Mouse (Mus musculus): ENCODE results near the gene P4ha1. TPM values are rescaled to one million over a fixed set of nuclear protein-coding genes. Genes with fewer than 3 reads are reported as not detected.

The P4ha1 gene
- polyA plus RNA-seq, 1 experiment, result 1.7 TPM

GRCm38 (mm10) chr10:59322271-59322670, 825 bp upstream of the P4ha1 start:
- 80% methylated on average over 4 of the region's 4 CpGs for WGBS
- no peaks in the 10 kb centered on the region for H3K4me1 ChIP-seq (ENCODE audit: control insufficient read depth, insufficient read depth, insufficient read length, low read length)
- no peak overlapping the region for H3K27ac ChIP-seq (ENCODE audit: insufficient read depth, low read depth, low read length)
- H3K4me3 ChIP-seq (ENCODE audit: low read depth, low read length), result no peak overlapping the region
- TF ChIP-seq POLR2A (IDR thresholded peaks at IDR 0.05; ENCODE audit: low read depth, low read length) (no peak), CTCF (IDR thresholded peaks at IDR 0.05; ENCODE audit: extremely low read depth, insufficient read length, insufficient replicate concordance, low read depth, low read length) (no peak)
- no peaks in the 10 kb centered on the region for H3K27me3 ChIP-seq (ENCODE audit: control insufficient read depth, insufficient read depth, low read length)
- H3K36me3 ChIP-seq (ENCODE audit: control insufficient read depth, insufficient read depth, low read length), result no peaks in the 10 kb centered on the region

- Histone ChIP-seq H3K4me1 (ENCODE audit: control insufficient read depth, insufficient read depth, insufficient read length, low read length) (no peaks in the 10 kb centered on the region), H3K27ac (ENCODE audit: insufficient read depth, low read depth, low read length) (peak overlapping the region; percentile 50), H3K36me3 (ENCODE audit: control insufficient read depth, insufficient read depth, low read length) (no peaks in the 10 kb centered on the region), H3K27me3 (ENCODE audit: control insufficient read depth, insufficient read depth, low read length) (no peaks in the 10 kb centered on the region), H3K4me3 (ENCODE audit: low read depth, low read length) (peak overlapping the region; percentile 64)
- WGBS, result 1% methylated on average over 48 of the region's 49 CpGs
- TF ChIP-seq CTCF (IDR thresholded peaks at IDR 0.05; ENCODE audit: extremely low read depth, insufficient read length, insufficient replicate concordance, low read depth, low read length) (no peak), POLR2A (IDR thresholded peaks at IDR 0.05; ENCODE audit: low read depth, low read length) (no peak)
Measured at GRCm38 (mm10) chr10:59323488-59324161, 529 bp downstream of the P4ha1 start.

DNA sequence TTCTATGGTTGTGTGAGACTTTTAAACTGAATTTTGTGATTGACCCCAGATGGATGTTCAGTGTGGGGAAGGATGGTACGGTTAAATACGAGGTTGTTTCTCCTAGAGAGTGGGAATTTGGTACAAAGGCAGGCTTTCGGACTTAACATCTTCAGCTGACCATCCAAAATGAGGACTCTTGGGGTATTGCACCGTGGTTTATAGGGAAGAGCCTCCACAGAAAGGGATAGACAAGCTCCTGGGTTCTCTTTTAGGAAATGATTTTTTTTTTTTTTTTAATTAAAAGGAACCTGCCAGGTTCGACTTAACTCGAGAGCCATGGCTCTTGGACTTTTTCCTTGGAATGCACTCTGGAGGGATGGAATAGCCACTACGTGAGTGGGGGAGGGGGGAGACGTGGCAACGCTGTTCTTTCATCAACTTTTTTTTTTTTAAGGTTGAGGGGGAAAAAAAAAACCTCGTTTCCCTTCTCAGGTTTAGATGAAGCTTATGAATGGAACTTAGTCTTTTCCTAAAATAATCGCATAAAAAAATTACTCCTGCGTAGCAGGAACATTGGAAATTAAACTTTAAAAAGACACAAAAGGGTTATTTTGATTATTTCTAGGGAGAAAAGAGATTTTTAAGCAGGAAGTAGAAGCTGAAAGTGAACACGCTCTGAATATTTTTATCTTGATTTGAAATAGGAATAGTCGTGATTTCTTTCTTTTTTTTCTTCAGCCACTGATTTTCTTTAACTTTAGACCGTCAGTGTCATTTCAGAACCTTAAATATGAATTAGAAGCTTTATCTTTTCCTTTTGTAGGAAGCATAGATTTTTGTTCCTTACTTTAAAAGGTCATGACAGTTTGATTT, 1.4 kb downstream of the P4ha1 start:
- TF ChIP-seq CTCF (IDR thresholded peaks at IDR 0.05; ENCODE audit: extremely low read depth, insufficient read length, insufficient replicate concordance, low read depth, low read length), result no peak
- no peak for TF ChIP-seq POLR2A (IDR thresholded peaks at IDR 0.05; ENCODE audit: low read depth, low read length)
- H3K4me1 ChIP-seq (ENCODE audit: control insufficient read depth, insufficient read depth, insufficient read length, low read length), result no peaks in the 10 kb centered on the region
- no peaks in the 10 kb centered on the region for H3K27me3 ChIP-seq (ENCODE audit: control insufficient read depth, insufficient read depth, low read length)
- H3K27ac ChIP-seq (ENCODE audit: insufficient read depth, low read depth, low read length), result peak overlapping the region; percentile 50; the same call in 1 of the 2 replicates
- WGBS, result 25% methylated on average over 15 of the region's 15 CpGs
- H3K4me3 ChIP-seq (ENCODE audit: low read depth, low read length), result peak overlapping the region; percentile 64
- H3K36me3 ChIP-seq (ENCODE audit: control insufficient read depth, insufficient read depth, low read length), result no peaks in the 10 kb centered on the region

GRCm38 (mm10) chr10:59326612-59327315, 3.7 kb downstream of the P4ha1 start:
- WGBS, result 83% methylated on average over 8 of the region's 8 CpGs
- no peak overlapping the region for H3K27ac ChIP-seq (ENCODE audit: insufficient read depth, low read depth, low read length)
- no peaks in the 10 kb centered on the region for H3K4me1 ChIP-seq (ENCODE audit: control insufficient read depth, insufficient read depth, insufficient read length, low read length)
- H3K36me3 ChIP-seq (ENCODE audit: control insufficient read depth, insufficient read depth, low read length), result no peaks in the 10 kb centered on the region
- H3K4me3 ChIP-seq (ENCODE audit: low read depth, low read length), result no peak overlapping the region
- TF ChIP-seq CTCF (IDR thresholded peaks at IDR 0.05; ENCODE audit: extremely low read depth, insufficient read length, insufficient replicate concordance, low read depth, low read length) (no peak), POLR2A (IDR thresholded peaks at IDR 0.05; ENCODE audit: low read depth, low read length) (no peak)
- no peaks in the 10 kb centered on the region for H3K27me3 ChIP-seq (ENCODE audit: control insufficient read depth, insufficient read depth, low read length)

DNA sequence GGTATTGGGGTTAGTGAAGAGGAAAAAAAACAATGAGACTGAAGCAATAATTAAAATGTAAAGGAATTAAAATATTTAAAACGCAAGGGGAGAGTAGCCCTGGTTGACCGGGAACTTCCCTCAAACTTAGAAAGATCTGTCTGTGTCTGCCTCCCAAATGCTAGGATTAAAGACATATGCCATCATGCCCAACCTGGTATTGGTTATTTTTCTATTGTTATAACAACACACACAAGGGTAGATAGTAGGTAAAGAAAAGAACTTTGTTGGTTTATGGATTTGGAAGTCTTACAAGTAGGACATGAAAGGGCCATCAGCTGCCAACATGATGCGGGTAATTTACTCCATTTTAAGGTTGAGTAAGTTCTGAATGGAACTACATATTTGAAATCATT, 4.2 kb downstream of the P4ha1 start:
- WGBS, result 86% methylated on average over 3 of the region's 3 CpGs

DNA sequence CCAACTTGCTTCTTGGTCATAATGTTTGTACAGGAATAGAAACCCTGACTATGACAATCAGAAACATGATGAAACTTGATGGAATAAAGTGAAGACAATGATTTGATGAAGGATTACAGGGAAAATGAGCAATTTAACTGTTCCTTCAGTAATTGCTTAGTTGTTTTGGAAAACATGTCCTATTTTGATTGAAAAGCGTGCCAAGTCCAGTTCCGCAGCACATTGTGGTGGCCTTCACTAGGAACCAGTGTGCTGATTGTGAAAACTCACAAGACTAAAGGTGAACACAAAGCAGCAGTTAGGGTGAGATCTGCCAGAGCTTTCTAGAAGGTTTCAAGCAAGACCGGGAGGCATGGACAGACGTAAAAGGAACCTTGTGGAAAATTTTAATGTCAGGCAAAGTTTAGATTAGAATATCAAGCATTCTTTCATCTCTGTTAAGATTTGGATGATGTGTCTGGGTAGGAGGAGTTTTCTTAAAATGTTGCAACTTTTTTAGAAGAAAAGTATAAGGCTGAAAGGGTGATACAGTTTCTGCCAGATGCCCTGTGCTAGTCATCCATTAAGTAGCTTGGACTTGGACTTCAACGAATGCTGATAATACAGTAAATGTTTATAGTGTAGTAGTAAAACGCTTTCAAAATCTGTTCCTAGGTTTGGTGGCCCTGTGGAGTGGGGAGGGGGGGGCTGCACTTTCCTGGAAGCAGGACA, 8.6 kb downstream of the P4ha1 start:
- no peak overlapping the region for H3K27ac ChIP-seq (ENCODE audit: insufficient read depth, low read depth, low read length)
- H3K4me1 ChIP-seq (ENCODE audit: control insufficient read depth, insufficient read depth, insufficient read length, low read length), result 0 out of 2 replicates have a peak, but pooled peaks cover 2% of the 10 kb centered on the region

More for the DNA sequence above, 4.2 kb downstream of the P4ha1 start:
- H3K4me3 ChIP-seq (ENCODE audit: low read depth, low read length), result no peak overlapping the region
- no peaks in the 10 kb centered on the region for H3K36me3 ChIP-seq (ENCODE audit: control insufficient read depth, insufficient read depth, low read length)
- no peaks in the 10 kb centered on the region for H3K27me3 ChIP-seq (ENCODE audit: control insufficient read depth, insufficient read depth, low read length)
- no peak overlapping the region for H3K27ac ChIP-seq (ENCODE audit: insufficient read depth, low read depth, low read length)
- H3K4me1 ChIP-seq (ENCODE audit: control insufficient read depth, insufficient read depth, insufficient read length, low read length), result no peaks in the 10 kb centered on the region
- TF ChIP-seq CTCF (IDR thresholded peaks at IDR 0.05; ENCODE audit: extremely low read depth, insufficient read length, insufficient replicate concordance, low read depth, low read length) (no peak), POLR2A (IDR thresholded peaks at IDR 0.05; ENCODE audit: low read depth, low read length) (no peak)

More for the DNA sequence above, 8.6 kb downstream of the P4ha1 start:
- no peak overlapping the region for H3K4me3 ChIP-seq (ENCODE audit: low read depth, low read length)
- TF ChIP-seq POLR2A (IDR thresholded peaks at IDR 0.05; ENCODE audit: low read depth, low read length), result no peak
- TF ChIP-seq CTCF (IDR thresholded peaks at IDR 0.05; ENCODE audit: extremely low read depth, insufficient read length, insufficient replicate concordance, low read depth, low read length), result no peak
- no peaks in the 10 kb centered on the region for H3K27me3 ChIP-seq (ENCODE audit: control insufficient read depth, insufficient read depth, low read length)
- H3K36me3 ChIP-seq (ENCODE audit: control insufficient read depth, insufficient read depth, low read length), result no peaks in the 10 kb centered on the region
- 68% methylated on average over 6 of the region's 6 CpGs for WGBS
